ENCODE assay signal across 13 mouse cellular contexts in genomic region chr9:63687413-63688015, GRCm38 (mm10).
A peak's percentile ranks its signal among the peaks of the same experiment; 100 is the strongest.
DNase-seq lines count a peak whose midpoint lies in the region; ATAC-seq and TF ChIP-seq lines count a peak whose summit lies in the region.
"Had no signal": no experiment of that assay in that cellular context is flagged by ENCODE, and none has a peak within 500 bp of the region (broad histone marks: within the 10 kb centered on the region; RNA-seq: fewer than 3 reads in every experiment).

No protein-coding gene starts in this region.

- TF ChIP-seq CTCF in intestine, postnatal 0 days (IDR thresholded peaks at IDR 0.05; ENCODE audit: low read depth) = no peak
- peak; percentile 16; the same call in 1 of the 2 replicates for TF ChIP-seq CTCF in kidney, postnatal 0 days (IDR thresholded peaks at IDR 0.05; ENCODE audit: low read depth)

- H3K27me3 ChIP-seq in intestine, postnatal 0 days (replicated peaks; ENCODE audit: control insufficient read depth, insufficient read depth, low read length) = no peaks in the 10 kb centered on the region
- H3K27me3 ChIP-seq in kidney, postnatal 0 days (ENCODE audit: insufficient read depth, low read length) = no peaks in the 10 kb centered on the region
- H3K27me3 ChIP-seq: limb, embryonic 12.5 days had no signal

- no peaks in the 10 kb centered on the region for H3K9me3 ChIP-seq in intestine, postnatal 0 days (ENCODE audit: control insufficient read depth)
- H3K9me3 ChIP-seq in kidney, postnatal 0 days (replicated peaks; ENCODE audit: low read length) = no peaks in the 10 kb centered on the region
- H3K9me3 ChIP-seq: midbrain, embryonic 10.5 days had no signal

- H3K4me3 ChIP-seq in intestine, postnatal 0 days (ENCODE audit: low read depth, low read length) = no peak overlapping the region
- no peak overlapping the region for H3K4me3 ChIP-seq in kidney, postnatal 0 days (replicated peaks; ENCODE audit: low read depth, low read length)
- H3K4me3 ChIP-seq: limb, embryonic 12.5 days; midbrain, embryonic 10.5 days had no signal

- H3K4me2 ChIP-seq in intestine, postnatal 0 days (replicated peaks; ENCODE audit: low read depth) = no peak overlapping the region
- H3K4me2 ChIP-seq in kidney, postnatal 0 days (ENCODE audit: low read length) = no peak overlapping the region
- H3K4me2 ChIP-seq: limb, embryonic 12.5 days had no signal

- 59% methylated on average over 7 of the region's 7 CpGs for WGBS in intestine, postnatal 0 days
- WGBS in kidney, postnatal 0 days = 52% methylated on average over 7 of the region's 7 CpGs

- ATAC-seq in intestine, postnatal 0 days = no peak
- ATAC-seq in kidney, postnatal 0 days (replicated peaks; ENCODE audit: low FRiP score, low read depth) = no peak; the same call in 1 of the 2 replicates
- no peak for ATAC-seq in inflammation-experienced regulatory T-cells, adult 6 months
- ATAC-seq: forebrain, postnatal 0 days; hindbrain, embryonic 16.5 days had no signal

- H3K9ac ChIP-seq in intestine, postnatal 0 days (ENCODE audit: low read depth, low read length) = no peak overlapping the region
- no peak overlapping the region for H3K9ac ChIP-seq in kidney, postnatal 0 days (ENCODE audit: low read depth, low read length)
- H3K9ac ChIP-seq: forebrain, postnatal 0 days; limb, embryonic 12.5 days had no signal

- H3K27ac ChIP-seq in intestine, postnatal 0 days (ENCODE audit: low read depth, low read length) = peak overlapping the region; percentile 37
- peak overlapping the region; percentile 72 for H3K27ac ChIP-seq in kidney, postnatal 0 days
- H3K27ac ChIP-seq: limb, embryonic 12.5 days; midbrain, embryonic 10.5 days had no signal

- peak; percentile 23 to 63 for DNase-seq in kidney, adult 8-10 months
- no peak for DNase-seq in kidney, adult 11 months
- DNase-seq in kidney, postnatal 0 days (ENCODE audit: low spot score) = peak; percentile 71
- peak; percentile 69 for DNase-seq in lung, postnatal 36 days
- DNase-seq in right cerebral cortex, postnatal 10 days (ENCODE audit: low spot score in 2 of 2) = no peak
- DNase-seq: adrenal gland, postnatal 14 days; forebrain, postnatal 0 days; retina, postnatal 1 day had no signal

- H3K4me1 ChIP-seq in intestine, postnatal 0 days (replicated peaks; ENCODE audit: control insufficient read depth, insufficient read depth, low read length) = no peaks in the 10 kb centered on the region
- H3K4me1 ChIP-seq in kidney, postnatal 0 days (replicated peaks; ENCODE audit: insufficient read depth, low read length) = peaks cover 4% of the 10 kb centered on the region; the same call in 1 of the 2 replicates

- H3K36me3 ChIP-seq in intestine, postnatal 0 days (ENCODE audit: control insufficient read depth, insufficient read depth) = no peaks in the 10 kb centered on the region; the same call in 1 of the 2 replicates
- H3K36me3 ChIP-seq in kidney, postnatal 0 days (ENCODE audit: insufficient read depth, low read length) = no peaks in the 10 kb centered on the region

Comparison
In these comparisons a context has a peak if more than half of its experiments do, and no peak if none do; other contexts are left out.
1. DNase-seq: peak in kidney, adult 8-10 months (2 of 2), kidney, postnatal 0 days (single experiment) and lung, postnatal 36 days (single experiment); none in kidney, adult 11 months (single experiment) and right cerebral cortex, postnatal 10 days (0 of 2).